Mouse (Mus musculus) liver, embryonic 14.5 days (tissue): ENCODE results near the gene Tgm3.

Experiments used
- CTCF ChIP-seq: IDR thresholded peaks from 2 replicates; pipeline ENCODE4 v1.5.1; 2016; ENCODE audit warnings: antibody characterized with exemption, low read depth, control low read depth
- EP300 ChIP-seq: IDR thresholded peaks from 2 replicates; pipeline ENCODE4 v1.6.1; 2016; ENCODE audit warnings: antibody characterized with exemption, low read depth

DNA sequence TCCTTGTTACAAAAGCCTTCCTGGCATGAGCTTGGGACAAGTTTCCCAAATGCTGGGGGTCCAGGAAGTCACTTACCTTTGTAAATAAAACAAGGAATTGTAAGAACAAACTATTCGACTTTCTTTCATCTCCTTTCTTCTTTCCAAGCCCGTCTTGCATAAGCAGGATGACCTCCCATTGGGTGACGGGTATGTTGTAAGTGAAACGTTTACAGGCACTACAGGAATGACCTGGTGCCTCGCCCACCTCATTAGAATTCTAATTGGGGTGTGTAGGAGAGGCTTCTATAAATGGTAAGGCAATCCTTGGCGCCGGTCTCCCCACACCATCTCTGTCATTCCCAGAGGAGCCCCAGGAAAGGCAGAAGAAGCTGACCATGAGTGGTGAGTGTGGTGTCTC, at the start of gene Tgm3:
- TF ChIP-seq EP300 (no peak), CTCF (no peak)
